Mouse (Mus musculus) layer of hippocampus, postnatal 10 days (tissue): ENCODE data around the gene Nrsn2. TPM values are rescaled to one million over a fixed set of nuclear protein-coding genes. Genes with fewer than 3 reads are reported as not detected.
A peak's percentile ranks its signal among the peaks of the same experiment; 100 is the strongest.

Experiments used
- DNase-seq, 2 experiments: peaks; one replicate each; pipeline ENCODE4 v3.0.0; 2021; ENCODE audit warnings: low spot score in 2 of 2
- total RNA-seq, 2 experiments: library from RNA; stranded (reverse); gene quantifications; 2 replicates each; pipeline ENCODE4 v1.2.3; 2021

Gene Nrsn2
- total RNA-seq, 2 experiments from 2014 or later = 35.3 to 35.4 TPM

DNA sequence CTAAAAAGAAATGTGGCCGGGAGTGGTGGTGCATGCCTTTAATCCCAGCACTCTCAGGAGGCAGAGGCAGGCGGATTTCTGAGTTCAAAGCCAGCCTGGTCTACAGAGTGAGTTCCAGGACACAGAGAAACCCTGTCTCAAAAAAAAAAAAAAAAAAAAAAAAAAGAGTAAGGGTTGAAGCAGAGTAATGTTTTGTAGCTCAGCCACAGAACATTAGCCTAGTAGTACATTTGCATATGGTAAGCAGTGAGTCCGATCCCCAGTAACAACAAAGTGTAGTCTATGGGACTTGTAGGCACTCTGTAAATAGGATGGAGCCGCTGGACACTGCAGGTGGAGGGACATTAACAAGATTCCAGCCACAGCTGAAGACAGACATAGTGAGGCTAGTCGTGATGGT lies 31.5 kb downstream of the Nrsn2 start:
- no peak for DNase-seq

- no peak for DNase-seq
These were observed 32.1 kb downstream of the Nrsn2 start for GRCm38 (mm10) chr2:152344361-152344760.

DNA sequence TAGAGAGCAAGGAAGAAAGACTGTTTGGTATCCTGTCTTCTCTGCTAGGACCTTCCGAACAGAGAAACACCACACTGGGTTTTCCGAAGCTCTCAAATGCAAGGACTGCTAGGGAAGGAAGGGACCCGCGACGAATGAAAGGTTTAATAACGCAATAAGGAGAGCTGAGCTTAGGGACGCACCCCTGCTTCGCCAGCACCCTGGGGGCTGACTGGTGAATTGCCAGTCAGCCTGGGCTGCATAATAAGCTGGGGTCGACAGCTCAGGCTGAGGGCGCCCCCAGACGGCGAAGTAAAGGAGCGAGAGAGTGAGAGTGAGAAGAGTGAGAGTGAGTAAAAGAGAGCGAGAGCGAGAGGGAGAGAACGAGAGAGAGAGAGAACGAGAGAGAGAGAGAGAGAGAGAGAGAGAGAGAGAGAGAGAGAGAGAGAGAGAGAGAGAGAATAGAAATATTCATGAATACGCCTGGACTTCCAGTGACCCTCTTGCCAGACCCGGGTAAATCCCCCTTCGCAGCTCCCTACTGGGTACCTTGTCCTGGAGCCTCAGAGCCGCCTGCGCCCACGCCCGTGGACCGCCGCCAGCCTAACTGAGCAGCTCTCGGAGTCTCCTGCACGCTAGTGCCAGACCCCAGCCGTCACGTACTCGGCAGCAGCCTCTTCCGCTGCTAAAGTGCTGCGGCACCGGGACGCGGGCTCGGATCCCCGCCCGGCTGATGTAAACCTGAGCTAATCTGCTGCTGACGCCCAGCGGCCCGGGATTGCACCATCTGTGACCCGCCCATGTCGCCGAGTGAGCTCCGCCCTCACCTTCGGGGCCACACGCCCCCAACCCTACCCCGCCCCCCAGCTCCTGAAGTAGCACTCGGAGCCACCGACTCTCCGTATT lies 32.9 kb downstream of the Nrsn2 start, which contains the start of gene Trib3:
Trib3 (minus strand) TSS at position 704 of the 885 bp plus-strand sequence.
- DNase-seq = peak; percentile 76 to 83

GRCm38 (mm10) chr2:152339631-152340179 lies 36.7 kb downstream of the Nrsn2 start:
- no peak for DNase-seq

DNA sequence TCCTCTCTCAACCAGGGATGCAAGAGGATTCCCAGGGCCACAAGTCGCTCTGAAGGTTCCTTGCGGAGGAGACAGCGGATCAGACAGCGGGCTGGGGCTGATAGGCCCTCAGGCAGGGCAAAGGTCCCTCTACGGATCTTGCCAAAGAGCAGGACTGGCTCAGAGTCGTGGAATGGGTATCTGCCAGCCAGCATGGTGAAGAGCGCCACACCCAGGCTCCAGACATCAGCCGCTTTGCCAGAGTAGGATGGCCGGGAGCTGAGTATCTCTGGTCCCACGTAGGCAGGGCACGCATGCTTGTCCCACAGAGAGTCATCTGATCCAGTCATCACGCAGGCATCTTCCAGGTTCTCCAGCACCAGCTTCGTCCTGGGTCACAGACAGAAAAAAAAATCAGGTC lies 38.1 kb downstream of the Nrsn2 start:
- DNase-seq = no peak

DNA sequence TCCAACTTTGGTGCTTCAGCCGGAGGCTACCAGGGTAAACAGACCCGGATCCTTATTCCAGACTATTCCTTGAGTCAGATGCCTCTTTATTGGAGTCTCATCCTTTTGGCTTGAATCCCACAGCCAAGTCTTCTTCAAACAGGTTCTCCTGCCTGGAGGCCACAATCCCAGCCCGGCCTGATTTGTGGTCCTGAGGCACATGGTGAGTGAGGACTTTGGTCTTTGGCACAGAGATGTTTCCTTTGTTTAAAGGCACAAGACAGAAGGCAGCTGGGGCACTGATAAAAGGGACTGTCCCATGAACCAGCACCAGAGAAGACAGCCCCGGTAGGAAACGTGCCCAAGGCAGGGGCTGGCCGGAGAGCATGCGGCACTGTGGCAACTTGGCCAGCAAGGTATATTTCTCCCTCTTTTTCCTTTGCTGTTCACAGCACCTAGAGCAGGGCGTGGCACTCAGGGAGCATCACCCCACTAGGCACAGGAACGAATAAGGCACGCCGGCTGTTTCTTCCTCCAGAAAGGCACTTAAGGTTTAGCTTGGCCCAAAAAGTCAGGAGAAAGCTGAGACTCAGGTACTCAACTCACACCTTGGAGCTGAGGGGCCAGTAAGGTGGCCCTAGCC lies 38.7 kb downstream of the Nrsn2 start:
- no peak for DNase-seq

- DNase-seq = no peak
These were observed 39.6 kb downstream of the Nrsn2 start for GRCm38 (mm10) chr2:152336856-152337255.

- DNase-seq = no peak
These were observed 41.1 kb downstream of the Nrsn2 start for GRCm38 (mm10) chr2:152335289-152335820.

- no peak for DNase-seq
These were observed 43.0 kb downstream of the Nrsn2 start for GRCm38 (mm10) chr2:152333345-152334006.

- peak; percentile 86 to 87 for DNase-seq
These were observed 44.2 kb downstream of the Nrsn2 start, which contains the start of gene Rbck1 for GRCm38 (mm10) chr2:152332101-152332825. Gene Rbck1, minus strand, starts transcription at chr2:152332653.

- DNase-seq = no peak
These were observed 45.5 kb downstream of the Nrsn2 start for GRCm38 (mm10) chr2:152330858-152331423.

GRCm38 (mm10) chr2:152327980-152328379 lies 48.5 kb downstream of the Nrsn2 start:
- no peak for DNase-seq

DNA sequence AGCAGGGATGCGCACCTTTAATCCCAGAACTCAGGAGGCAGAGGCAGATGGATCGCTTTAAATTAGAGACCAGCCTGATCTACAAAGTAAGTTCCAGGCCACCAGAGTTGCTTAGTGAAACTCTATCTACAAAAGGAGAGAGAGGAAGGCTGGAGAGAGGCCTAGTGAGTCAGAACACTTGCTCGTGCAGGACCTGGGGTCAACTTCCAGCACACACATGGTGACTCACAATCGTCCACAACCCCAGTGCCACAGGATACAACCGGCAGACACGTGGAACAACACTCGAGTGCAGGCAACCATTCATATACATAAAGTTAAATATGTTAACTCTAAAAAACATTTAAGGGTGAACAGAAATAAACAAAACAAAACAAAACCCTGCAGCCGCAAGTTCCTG lies 49.8 kb downstream of the Nrsn2 start:
- DNase-seq = no peak

DNA sequence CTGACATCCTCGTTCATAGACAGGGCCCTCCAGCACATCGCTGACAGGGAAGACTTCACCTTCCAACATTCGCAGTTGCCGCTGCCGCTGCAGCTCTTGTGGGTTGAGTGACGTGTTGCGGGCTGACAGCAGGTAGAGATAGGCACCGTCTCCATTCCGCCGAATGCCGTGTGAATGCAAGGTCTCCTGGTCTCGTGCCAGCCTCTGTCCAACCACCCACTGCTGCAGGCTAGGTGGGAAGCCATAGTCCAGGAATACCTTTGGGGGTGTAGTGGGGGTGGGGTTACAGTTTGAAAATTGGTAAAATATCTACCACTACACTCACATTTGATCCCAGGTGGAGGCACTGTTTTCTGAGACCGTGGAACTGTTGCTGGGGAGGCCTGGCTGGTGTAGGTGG lies 50.3 kb downstream of the Nrsn2 start:
- no peak for DNase-seq

GRCm38 (mm10) chr2:152324842-152325241 lies 51.6 kb downstream of the Nrsn2 start:
- DNase-seq = no peak

GRCm38 (mm10) chr2:152323971-152324370 lies 52.5 kb downstream of the Nrsn2 start:
- DNase-seq = no peak

- DNase-seq = no peak
These were observed 54.2 kb downstream of the Nrsn2 start for GRCm38 (mm10) chr2:152322198-152322597.

DNA sequence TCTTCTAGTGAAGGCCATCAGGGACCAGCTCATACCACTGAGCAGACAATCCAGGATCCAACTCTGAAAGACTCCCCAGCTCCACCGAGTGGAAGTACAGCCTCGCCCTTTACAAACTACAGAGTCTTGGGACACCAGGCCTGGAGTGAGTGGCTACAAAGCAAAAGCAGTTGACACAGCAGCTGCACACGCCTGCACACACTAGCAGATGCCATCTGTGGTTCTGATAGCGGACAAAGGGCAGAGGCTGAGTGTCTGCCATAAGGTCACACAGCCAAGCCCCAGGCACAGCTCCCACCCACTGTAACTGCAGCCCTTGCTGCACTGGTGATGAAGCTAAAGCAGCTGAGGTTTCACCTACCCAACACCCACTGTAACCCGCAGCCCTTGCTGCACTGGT lies 54.9 kb downstream of the Nrsn2 start:
- DNase-seq = no peak
